Mouse (Mus musculus): ENCODE measurements around the gene Ncor2. TPM values are rescaled to one million over a fixed set of nuclear protein-coding genes. Genes with fewer than 3 reads are reported as not detected.

Ncor2 gene
- polyA plus RNA-seq, 1 experiment from 2014 or later, result 17.0 TPM

- Histone ChIP-seq H3K9me3 (replicated peaks) (no peaks in the 10 kb centered on the region), H3K4me2 (no peak overlapping the region), H3K4me3 (no peak overlapping the region), H3K9ac (no peak overlapping the region), H3K27me3 (replicated peaks) (no peaks in the 10 kb centered on the region), H3K36me3 (peaks cover 86% of the 10 kb centered on the region), H3K27ac (ENCODE audit: poor library complexity, severe bottlenecking) (no peak overlapping the region), H3K4me1 (replicated peaks) (peaks cover 15% of the 10 kb centered on the region)
- 95% methylated on average over 6 of the region's 6 CpGs for WGBS
- ATAC-seq (ENCODE audit: insufficient number of reproducible peaks, low FRiP score), result no peak
These were observed 95.3 kb downstream of the Ncor2 start for GRCm38 (mm10) chr5:125083674-125084073.

GRCm38 (mm10) chr5:125081318-125082101 is 97.5 kb downstream of the Ncor2 start:
- Histone ChIP-seq H3K4me1 (replicated peaks) (peaks cover 21% of the 10 kb centered on the region), H3K27me3 (replicated peaks) (no peaks in the 10 kb centered on the region), H3K9ac (peak overlapping the region; percentile 30; the same call in 1 of the 2 replicates), H3K4me3 (no peak overlapping the region), H3K9me3 (replicated peaks) (no peaks in the 10 kb centered on the region), H3K27ac (ENCODE audit: poor library complexity, severe bottlenecking) (peak overlapping the region; percentile 53; the same call in 1 of the 2 replicates), H3K4me2 (no peak overlapping the region), H3K36me3 (peaks cover 86% of the 10 kb centered on the region)
- ATAC-seq (ENCODE audit: insufficient number of reproducible peaks, low FRiP score), result peak; percentile 73
- WGBS, result 62% methylated on average over 21 of the region's 21 CpGs

- ATAC-seq (ENCODE audit: insufficient number of reproducible peaks, low FRiP score), result peak; percentile 16; the same call in 1 of the 2 replicates
- Histone ChIP-seq H3K4me2 (no peak overlapping the region), H3K9ac (no peak overlapping the region), H3K27me3 (replicated peaks) (no peaks in the 10 kb centered on the region), H3K9me3 (replicated peaks) (no peaks in the 10 kb centered on the region), H3K36me3 (peaks cover 84% of the 10 kb centered on the region), H3K4me3 (no peak overlapping the region), H3K4me1 (replicated peaks) (peaks cover 28% of the 10 kb centered on the region), H3K27ac (ENCODE audit: poor library complexity, severe bottlenecking) (peak overlapping the region; percentile 43; the same call in 1 of the 2 replicates)
- WGBS, result 88% methylated on average over 10 of the region's 10 CpGs
These were observed 98.2 kb downstream of the Ncor2 start for GRCm38 (mm10) chr5:125080787-125081317.

- H3K9ac ChIP-seq, result no peak overlapping the region
- H3K9me3 ChIP-seq (replicated peaks), result no peaks in the 10 kb centered on the region
- no peak overlapping the region for H3K4me3 ChIP-seq
- peaks cover 32% of the 10 kb centered on the region for H3K4me1 ChIP-seq (replicated peaks)
- no peak for ATAC-seq (ENCODE audit: insufficient number of reproducible peaks, low FRiP score)
- H3K27me3 ChIP-seq (replicated peaks), result no peaks in the 10 kb centered on the region
- peaks cover 82% of the 10 kb centered on the region for H3K36me3 ChIP-seq
- 86% methylated on average over 4 of the region's 4 CpGs for WGBS
- H3K27ac ChIP-seq (ENCODE audit: poor library complexity, severe bottlenecking), result no peak overlapping the region
- no peak overlapping the region for H3K4me2 ChIP-seq
These were observed 98.7 kb downstream of the Ncor2 start for GRCm38 (mm10) chr5:125080352-125080751.

- peaks cover 65% of the 10 kb centered on the region for H3K36me3 ChIP-seq
These were observed 100.8 kb downstream of the Ncor2 start for GRCm38 (mm10) chr5:125078220-125078619.

GRCm38 (mm10) chr5:125076183-125076582 is 102.8 kb downstream of the Ncor2 start:
- peaks cover 64% of the 10 kb centered on the region for H3K36me3 ChIP-seq
- peak overlapping the region; percentile 53; the same call in 1 of the 2 replicates for H3K9ac ChIP-seq
- ATAC-seq (ENCODE audit: insufficient number of reproducible peaks, low FRiP score), result no peak
- no peak overlapping the region for H3K4me2 ChIP-seq
- no peaks in the 10 kb centered on the region for H3K9me3 ChIP-seq (replicated peaks)
- peaks cover 62% of the 10 kb centered on the region for H3K4me1 ChIP-seq (replicated peaks)
- WGBS, result 50% methylated on average over 9 of the region's 9 CpGs
- no peaks in the 10 kb centered on the region for H3K27me3 ChIP-seq (replicated peaks)
- no peak overlapping the region for H3K4me3 ChIP-seq
- no peak overlapping the region for H3K27ac ChIP-seq (ENCODE audit: poor library complexity, severe bottlenecking)

More at GRCm38 (mm10) chr5:125078220-125078619, 100.8 kb downstream of the Ncor2 start:
- no peak for ATAC-seq (ENCODE audit: insufficient number of reproducible peaks, low FRiP score)
- Histone ChIP-seq H3K27me3 (replicated peaks) (no peaks in the 10 kb centered on the region), H3K4me2 (no peak overlapping the region), H3K9ac (no peak overlapping the region), H3K27ac (ENCODE audit: poor library complexity, severe bottlenecking) (no peak overlapping the region), H3K9me3 (replicated peaks) (no peaks in the 10 kb centered on the region), H3K4me1 (replicated peaks) (peaks cover 53% of the 10 kb centered on the region), H3K4me3 (no peak overlapping the region)
- WGBS, result 85% methylated on average over 5 of the region's 5 CpGs

GRCm38 (mm10) chr5:125074571-125075171 is 104.3 kb downstream of the Ncor2 start:
- H3K27me3 ChIP-seq (replicated peaks), result no peaks in the 10 kb centered on the region
- WGBS, result 69% methylated on average over 10 of the region's 10 CpGs
- H3K27ac ChIP-seq (ENCODE audit: poor library complexity, severe bottlenecking), result no peak overlapping the region
- no peak overlapping the region for H3K9ac ChIP-seq
- H3K4me3 ChIP-seq, result no peak overlapping the region
- no peak for ATAC-seq (ENCODE audit: insufficient number of reproducible peaks, low FRiP score)
- H3K4me2 ChIP-seq, result no peak overlapping the region
- peaks cover 74% of the 10 kb centered on the region for H3K4me1 ChIP-seq (replicated peaks)
- H3K9me3 ChIP-seq (replicated peaks), result no peaks in the 10 kb centered on the region
- peaks cover 50% of the 10 kb centered on the region for H3K36me3 ChIP-seq

GRCm38 (mm10) chr5:125073896-125074295 is 105.1 kb downstream of the Ncor2 start:
- WGBS, result 84% methylated on average over 8 of the region's 8 CpGs
- peaks cover 81% of the 10 kb centered on the region for H3K4me1 ChIP-seq (replicated peaks)
- H3K36me3 ChIP-seq, result peaks cover 48% of the 10 kb centered on the region

GRCm38 (mm10) chr5:125073335-125073734 is 105.7 kb downstream of the Ncor2 start:
- Histone ChIP-seq H3K9ac (no peak overlapping the region), H3K36me3 (peaks cover 48% of the 10 kb centered on the region), H3K4me2 (no peak overlapping the region), H3K9me3 (replicated peaks) (no peaks in the 10 kb centered on the region), H3K4me1 (replicated peaks) (peaks cover 87% of the 10 kb centered on the region), H3K27ac (ENCODE audit: poor library complexity, severe bottlenecking) (no peak overlapping the region), H3K4me3 (no peak overlapping the region), H3K27me3 (replicated peaks) (no peaks in the 10 kb centered on the region)
- 63% methylated on average over 4 of the region's 4 CpGs for WGBS
- ATAC-seq (ENCODE audit: insufficient number of reproducible peaks, low FRiP score), result no peak

More at GRCm38 (mm10) chr5:125073896-125074295, 105.1 kb downstream of the Ncor2 start:
- no peak overlapping the region for H3K4me2 ChIP-seq
- 0 out of 2 replicates have a peak overlapping the region, but pooled peaks have one; percentile 41 for H3K27ac ChIP-seq (ENCODE audit: poor library complexity, severe bottlenecking)
- H3K9ac ChIP-seq, result no peak overlapping the region
- no peak overlapping the region for H3K4me3 ChIP-seq
- H3K9me3 ChIP-seq (replicated peaks), result no peaks in the 10 kb centered on the region
- no peaks in the 10 kb centered on the region for H3K27me3 ChIP-seq (replicated peaks)
- ATAC-seq (ENCODE audit: insufficient number of reproducible peaks, low FRiP score), result no peak

- Histone ChIP-seq H3K27me3 (replicated peaks) (no peaks in the 10 kb centered on the region), H3K4me2 (no peak overlapping the region), H3K36me3 (peaks cover 48% of the 10 kb centered on the region), H3K27ac (ENCODE audit: poor library complexity, severe bottlenecking) (peak overlapping the region; percentile 45; the same call in 1 of the 2 replicates), H3K4me3 (no peak overlapping the region), H3K4me1 (replicated peaks) (peaks cover 92% of the 10 kb centered on the region), H3K9ac (no peak overlapping the region), H3K9me3 (replicated peaks) (no peaks in the 10 kb centered on the region)
- 0 out of 2 replicates have a peak, but pooled peaks have one; percentile 23 for ATAC-seq (ENCODE audit: insufficient number of reproducible peaks, low FRiP score)
- 63% methylated on average over 7 of the region's 7 CpGs for WGBS
These were observed 106.6 kb downstream of the Ncor2 start for GRCm38 (mm10) chr5:125072425-125072824.

GRCm38 (mm10) chr5:125071919-125072318 is 107.1 kb downstream of the Ncor2 start:
- Histone ChIP-seq H3K9me3 (replicated peaks) (no peaks in the 10 kb centered on the region), H3K4me2 (no peak overlapping the region), H3K4me1 (replicated peaks) (peaks cover 90% of the 10 kb centered on the region), H3K27ac (ENCODE audit: poor library complexity, severe bottlenecking) (peak overlapping the region; percentile 45; the same call in 1 of the 2 replicates), H3K4me3 (no peak overlapping the region), H3K27me3 (replicated peaks) (no peaks in the 10 kb centered on the region), H3K9ac (no peak overlapping the region), H3K36me3 (peaks cover 46% of the 10 kb centered on the region)
- 53% methylated on average over 4 of the region's 4 CpGs for WGBS
- ATAC-seq (ENCODE audit: insufficient number of reproducible peaks, low FRiP score), result no peak
